Mouse (Mus musculus) ES-E14 (cell line): ENCODE data around the gene Gm7073. TPM values are rescaled to one million over a fixed set of nuclear protein-coding genes. Genes with fewer than 3 reads are reported as not detected.

ENCODE experiments used
- DNase-seq: peaks from one replicate; pipeline ENCODE4 v3.0.0-alpha.2; 2013; ENCODE audit warnings: low read depth, low spot score
- H3K27ac ChIP-seq: 2 replicates; pipeline ENCODE4 v1.5.1; 2012; ENCODE audit warnings: low read depth, mild to moderate bottlenecking, low read length, moderate library complexity, mixed read lengths; ENCODE audit not compliant: poor library complexity, insufficient read depth, severe bottlenecking
- H3K36me3 ChIP-seq: 2 replicates; pipeline ENCODE4 v1.6.1; 2012; ENCODE audit warnings: mild to moderate bottlenecking, low read length, moderate library complexity, mixed read lengths; ENCODE audit not compliant: control insufficient read depth, poor library complexity, insufficient read depth, severe bottlenecking
- H3K4me1 ChIP-seq, 2 experiments: fragments of 150-350 bp in 1 of 2; sonication (generic) in 1 of 2; 2 replicates each; pipeline ENCODE4 v1.6.1; 2012; ENCODE audit warnings: low read length in 2 of 2, mild to moderate bottlenecking in 1 of 2, mixed read lengths in 1 of 2; ENCODE audit not compliant: control insufficient read depth in 2 of 2, insufficient read depth in 2 of 2, poor library complexity in 1 of 2
- H3K4me3 ChIP-seq, 2 experiments: fragments of 150-350 bp in 1 of 2; sonication (generic) in 1 of 2; 2 replicates each; pipeline ENCODE4 v1.5.1; 2012; ENCODE audit warnings: low read length in 2 of 2, low read depth in 1 of 2, mild to moderate bottlenecking in 1 of 2, mixed read lengths in 1 of 2; ENCODE audit not compliant: insufficient read depth in 1 of 2, poor library complexity in 1 of 2, severe bottlenecking in 1 of 2
- H3K9ac ChIP-seq: 2 replicates; pipeline ENCODE4 v1.6.1; 2012; ENCODE audit warnings: low read depth, mild to moderate bottlenecking, low read length, mixed read lengths; ENCODE audit not compliant: poor library complexity, insufficient read depth, severe bottlenecking
- H3K9me3 ChIP-seq: fragments of 150-350 bp; sonication (generic); 2 replicates; pipeline ENCODE4 v1.6.1; 2012; ENCODE audit warnings: low read depth, mild to moderate bottlenecking, low read length; ENCODE audit not compliant: control insufficient read depth, insufficient read depth
- CHD2 ChIP-seq: IDR thresholded peaks from 2 replicates; pipeline ENCODE4 v1.6.1; 2014; ENCODE audit warnings: mild to moderate bottlenecking, low read depth, low read length, inconsistent platforms
- HCFC1 ChIP-seq: IDR thresholded peaks from 2 replicates; pipeline ENCODE4 v1.6.1; 2012; ENCODE audit warnings: low read length, inconsistent platforms, borderline replicate concordance; ENCODE audit not compliant: insufficient read depth
- MAFK ChIP-seq: IDR thresholded peaks from 2 replicates; pipeline ENCODE4 v1.6.1; 2014; ENCODE audit warnings: mild to moderate bottlenecking, low read depth, low read length, inconsistent platforms; ENCODE audit not compliant: insufficient read depth
- ZC3H11A ChIP-seq: IDR thresholded peaks from 2 replicates; pipeline ENCODE4 v1.6.1; 2012; ENCODE audit warnings: low read depth, mild to moderate bottlenecking, inconsistent platforms, low read length, borderline replicate concordance
- ZNF384 ChIP-seq: IDR thresholded peaks from 2 replicates; pipeline ENCODE4 v1.6.1; 2012; ENCODE audit warnings: low read depth, low read length, inconsistent platforms
- in situ Hi-C, 2 experiments: fragments of 600-800 bp; cut with MboI; formaldehyde crosslinking; loops; one replicate each; pipeline ENCODE4 v1.15.1; 2025; ENCODE audit warnings: low sequenced_read_pairs in 2 of 2, inconsistent platforms in 1 of 2; ENCODE audit not compliant: unreplicated experiment in 2 of 2
- total RNA-seq: library from RNA; depleted of rRNA; stranded (reverse); fragments of 300-350 nt; gene quantifications from 2 replicates; pipeline ENCODE4 v1.2.3, GENCODE M21; 2012; rRNA removed

Gm7073 gene
- not detected in 2 replicates for total RNA-seq

- H3K27ac ChIP-seq = no peak within 1 kb of the TSS
- no peak within 1 kb of the TSS for H3K9ac ChIP-seq
- no peak within 1 kb of the TSS for H3K4me3 ChIP-seq
- H3K9me3 ChIP-seq = no peaks in the 10 kb centered on the region
- DNase-seq = no peak
- no peaks in the 10 kb centered on the region; a peak in 1 of 4 replicates for H3K4me1 ChIP-seq
- TF ChIP-seq ZC3H11A = no peak
- TF ChIP-seq MAFK = no peak
- no peak for TF ChIP-seq CHD2
- no peak for TF ChIP-seq ZNF384
- TF ChIP-seq HCFC1 = no peak
- no peaks in the 10 kb centered on the region for H3K36me3 ChIP-seq
- in situ Hi-C loops = no loop called here
These were observed at the start of gene Gm7073 for GRCm38 (mm10) chrX:60539149-60539548. Gene Gm7073, minus strand, starts transcription at chrX:60539249.

- in situ Hi-C loops = no loop called here
- Histone ChIP-seq H3K27ac (no peak overlapping the region), H3K36me3 (no peaks in the 10 kb centered on the region), H3K9ac (no peak overlapping the region), H3K9me3 (no peaks in the 10 kb centered on the region), H3K4me1 (no peaks in the 10 kb centered on the region), H3K4me3 (no peak overlapping the region)
- TF ChIP-seq HCFC1 = no peak
- TF ChIP-seq ZNF384 = no peak
- no peak for TF ChIP-seq MAFK
- no peak for TF ChIP-seq CHD2
- no peak for TF ChIP-seq ZC3H11A
- DNase-seq = no peak
These were observed 31.5 kb upstream of the Gm7073 start for GRCm38 (mm10) chrX:60570539-60570938.

- in situ Hi-C loops = no loop called here
- no peak overlapping the region for H3K4me3 ChIP-seq
- H3K4me1 ChIP-seq = no peaks in the 10 kb centered on the region
- no peak overlapping the region for H3K9ac ChIP-seq
- no peak for TF ChIP-seq MAFK
- TF ChIP-seq CHD2 = no peak
- no peak for TF ChIP-seq ZC3H11A
- no peak for TF ChIP-seq ZNF384
- no peak for TF ChIP-seq HCFC1
- no peaks in the 10 kb centered on the region for H3K9me3 ChIP-seq
- H3K27ac ChIP-seq = no peak overlapping the region
- DNase-seq = no peak
- no peaks in the 10 kb centered on the region for H3K36me3 ChIP-seq
These were observed 30.0 kb upstream of the Gm7073 start for GRCm38 (mm10) chrX:60569047-60569446.

- Histone ChIP-seq H3K27ac (no peak overlapping the region), H3K9me3 (no peaks in the 10 kb centered on the region), H3K9ac (no peak overlapping the region), H3K4me3 (no peak overlapping the region), H3K36me3 (no peaks in the 10 kb centered on the region), H3K4me1 (no peaks in the 10 kb centered on the region)
- in situ Hi-C loops = no loop called here
- no peak for DNase-seq
- TF ChIP-seq MAFK (no peak), CHD2 (no peak), HCFC1 (no peak), ZNF384 (no peak), ZC3H11A (no peak)
These were observed 16.2 kb upstream of the Gm7073 start for GRCm38 (mm10) chrX:60555242-60555641.

- Histone ChIP-seq H3K9me3 (no peaks in the 10 kb centered on the region), H3K27ac (no peak overlapping the region), H3K9ac (peak overlapping the region; percentile 81), H3K4me1 (no peaks in the 10 kb centered on the region; a peak in 1 of 4 replicates), H3K36me3 (no peaks in the 10 kb centered on the region), H3K4me3 (peak overlapping the region; percentile 58 to 93; a peak in 3 of 4 replicates)
- DNase-seq = peak; percentile 3
- in situ Hi-C loops = no loop called here
- no peak for TF ChIP-seq HCFC1
- no peak for TF ChIP-seq CHD2
- TF ChIP-seq ZNF384 = no peak
- no peak for TF ChIP-seq MAFK
- no peak for TF ChIP-seq ZC3H11A
These were observed 8.6 kb upstream of the Gm7073 start for GRCm38 (mm10) chrX:60547444-60548304.
